10 mouse cellular contexts compared by ENCODE assay signal in the genomic region with DNA sequence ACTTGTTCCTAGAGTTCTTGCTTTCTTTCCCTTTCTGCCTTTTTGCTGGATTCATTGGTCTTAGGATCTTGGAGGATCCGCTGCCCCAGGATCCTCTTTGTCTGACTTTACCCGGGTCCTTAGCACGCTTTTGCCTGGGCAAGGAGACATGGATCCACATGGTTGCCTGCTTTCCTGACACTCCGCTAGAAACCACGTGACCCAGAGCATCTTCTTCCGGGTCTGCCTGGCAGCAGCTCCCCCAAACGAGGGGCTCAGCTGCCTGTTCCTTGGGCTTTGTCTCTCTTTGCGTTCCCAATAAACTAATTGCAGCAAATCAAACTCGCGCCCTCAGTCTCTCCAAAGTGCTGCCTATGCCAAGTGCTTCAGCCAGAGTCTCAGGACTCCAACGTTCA. TPM values are rescaled to one million over a fixed set of nuclear protein-coding genes. Genes with fewer than 3 reads are reported as not detected.
DNase-seq lines count a peak whose midpoint lies in the region; ATAC-seq and TF ChIP-seq lines count a peak whose summit lies in the region.
"Had no signal": no experiment of that assay in that cellular context is flagged by ENCODE, and none has a peak within 500 bp of the region (broad histone marks: within the 10 kb centered on the region; RNA-seq: fewer than 3 reads in every experiment).

No protein-coding gene starts in this region.

- no peak for TF ChIP-seq POLR2A in testis, adult 2 months (IDR thresholded peaks at IDR 0.05; ENCODE audit: control insufficient read depth, low read depth, low read length)

- H3K36me3 ChIP-seq in testis, adult 2 months (ENCODE audit: control insufficient read depth, insufficient read depth, low read length) = no peaks in the 10 kb centered on the region
- H3K36me3 ChIP-seq in liver, embryonic 15.5 days (replicated peaks) = no peaks in the 10 kb centered on the region
- no peaks in the 10 kb centered on the region for H3K36me3 ChIP-seq in stomach, postnatal 0 days (ENCODE audit: control insufficient read depth, insufficient read depth, low read length)

- peak overlapping the region; percentile 46; the same call in 1 of the 2 replicates for H3K4me3 ChIP-seq in testis, adult 2 months (ENCODE audit: control insufficient read depth, low read depth, low read length)
- no peak overlapping the region for H3K4me3 ChIP-seq in liver, embryonic 15.5 days (replicated peaks)
- H3K4me3 ChIP-seq in stomach, postnatal 0 days (ENCODE audit: low read depth, low read length) = peak overlapping the region; percentile 30; the same call in 1 of the 2 replicates
- H3K4me3 ChIP-seq: erythroblast, embryonic 14.5 days had no signal

- 32% methylated on average over 11 of the region's 11 CpGs for WGBS in liver, embryonic 15.5 days (ENCODE audit: insufficient replicate concordance)
- WGBS in stomach, postnatal 0 days = 38% methylated on average over 11 of the region's 11 CpGs

- TF ChIP-seq EP300 in stomach, postnatal 0 days (optimal IDR thresholded peaks at IDR 0.05) = no peak

- no peak for ATAC-seq in CD4-positive, CD25-positive, alpha-beta regulatory T cell, adult 4 months
- no peak for ATAC-seq in liver, embryonic 15.5 days (ENCODE audit: insufficient read depth)
- ATAC-seq in stomach, postnatal 0 days (ENCODE audit: low FRiP score, low TSS enrichment) = no peak

- H3K4me1 ChIP-seq in testis, adult 2 months (ENCODE audit: control insufficient read depth, insufficient read depth, low read length) = peaks cover 7% of the 10 kb centered on the region
- H3K4me1 ChIP-seq in liver, embryonic 15.5 days (replicated peaks) = no peaks in the 10 kb centered on the region
- H3K4me1 ChIP-seq in stomach, postnatal 0 days (replicated peaks; ENCODE audit: control insufficient read depth, insufficient read depth) = peaks cover 3% of the 10 kb centered on the region; the same call in 1 of the 2 replicates

- DNase-seq in CD4-positive, CD25-positive, alpha-beta regulatory T cell, adult 2 months (ENCODE audit: low read depth, low spot score) = peak; percentile 8
- no peak for DNase-seq in testis, postnatal 14 days (ENCODE audit: low spot score)
- DNase-seq in stomach, postnatal 0 days (ENCODE audit: low spot score) = no peak
- no peak for DNase-seq in B cell, adult 2 months
- DNase-seq in right cerebral cortex, postnatal 14 days = no peak

- H3K4me2 ChIP-seq in liver, embryonic 15.5 days = 0 out of 2 replicates have a peak overlapping the region, but pooled peaks have one; percentile 15
- H3K4me2 ChIP-seq in stomach, postnatal 0 days (replicated peaks; ENCODE audit: low read depth) = peak overlapping the region; percentile 58

- no peak for TF ChIP-seq CTCF in testis, adult 2 months (IDR thresholded peaks at IDR 0.05; ENCODE audit: control insufficient read depth, insufficient read depth, insufficient replicate concordance, low read depth, low read length)
- TF ChIP-seq CTCF in stomach, postnatal 0 days (IDR thresholded peaks at IDR 0.05; ENCODE audit: low read depth) = no peak

- H3K9ac ChIP-seq in liver, embryonic 15.5 days = no peak overlapping the region
- peak overlapping the region; percentile 27; the same call in 1 of the 2 replicates for H3K9ac ChIP-seq in stomach, postnatal 0 days (ENCODE audit: low read length)

- no peaks in the 10 kb centered on the region for H3K27me3 ChIP-seq in testis, adult 2 months (ENCODE audit: control insufficient read depth, insufficient read depth, low read length)
- H3K27me3 ChIP-seq in liver, embryonic 15.5 days = peaks cover 19% of the 10 kb centered on the region; the same call in 1 of the 2 replicates
- no peaks in the 10 kb centered on the region for H3K27me3 ChIP-seq in stomach, postnatal 0 days (ENCODE audit: control insufficient read depth, insufficient read depth, low read length)

- H3K27ac ChIP-seq in testis, adult 2 months (ENCODE audit: control insufficient read depth, insufficient read depth, low read depth, low read length) = no peak overlapping the region
- no peak overlapping the region for H3K27ac ChIP-seq in liver, embryonic 15.5 days (replicated peaks)
- H3K27ac ChIP-seq in stomach, postnatal 0 days (replicated peaks) = no peak overlapping the region

- H3K9me3 ChIP-seq in liver, embryonic 15.5 days (replicated peaks) = no peaks in the 10 kb centered on the region
- H3K9me3 ChIP-seq in stomach, postnatal 0 days (ENCODE audit: control insufficient read depth, low read length) = no peaks in the 10 kb centered on the region

RNA-seq across cellular contexts. Expression of a gene that starts 6.4 kb away (rescaled TPM):
- polyA plus RNA-seq in CD4-positive, CD25-positive, alpha-beta regulatory T cell, adult 4 months (2017; shearing (Covaris generic)) = not detected
- 0.12 and 0.29 TPM in 2 replicates for polyA plus RNA-seq in testis, adult 2 months (2012; rRNA removed)
- not detected in 2 replicates for polyA plus RNA-seq in liver, embryonic 15.5 days (2015; fragmentation: Nextera tagmentation; extraction: Ambion mirVana)
- 0.05 TPM in 1 of 2 replicates, not detected in the other for polyA plus RNA-seq in stomach, postnatal 0 days (2015; fragmentation: Nextera tagmentation; extraction: Ambion mirVana)
- polyA plus RNA-seq: erythroblast, embryonic 14.5 days had no signal

RNA-seq across cellular contexts. Expression of a gene that starts 11.6 kb away (rescaled TPM):
- polyA plus RNA-seq in CD4-positive, CD25-positive, alpha-beta regulatory T cell, adult 4 months (2017; shearing (Covaris generic)) = 1 to 10 TPM; 3.2 to 7.4 TPM
- polyA plus RNA-seq in testis, adult 2 months (2012; rRNA removed) = 0.07 TPM in 1 of 2 replicates, not detected in the other
- 0.32 and 0.51 TPM in 2 replicates for polyA plus RNA-seq in liver, embryonic 15.5 days (2015; fragmentation: Nextera tagmentation; extraction: Ambion mirVana)
- 0.16 TPM in 1 of 2 replicates, not detected in the other for polyA plus RNA-seq in stomach, postnatal 0 days (2015; fragmentation: Nextera tagmentation; extraction: Ambion mirVana)
- polyA plus RNA-seq: erythroblast, embryonic 14.5 days had no signal

RNA-seq across cellular contexts. Expression of a gene that starts 16.1 kb away (rescaled TPM):
- polyA plus RNA-seq in CD4-positive, CD25-positive, alpha-beta regulatory T cell, adult 4 months (2017; shearing (Covaris generic)) = not detected
- polyA plus RNA-seq in testis, adult 2 months (2012; rRNA removed) = not detected in 2 replicates
- polyA plus RNA-seq in liver, embryonic 15.5 days (2015; fragmentation: Nextera tagmentation; extraction: Ambion mirVana) = not detected in 2 replicates
- not detected in 2 replicates for polyA plus RNA-seq in stomach, postnatal 0 days (2015; fragmentation: Nextera tagmentation; extraction: Ambion mirVana)
- polyA plus RNA-seq: erythroblast, embryonic 14.5 days; lung, adult 2 months had no signal

RNA-seq across cellular contexts. Expression of a gene that starts 32.1 kb away (rescaled TPM):
- not detected for polyA plus RNA-seq in CD4-positive, CD25-positive, alpha-beta regulatory T cell, adult 4 months (2017; shearing (Covaris generic))
- 189 and 195 TPM in 2 replicates for polyA plus RNA-seq in testis, adult 2 months (2012; rRNA removed)
- polyA plus RNA-seq in liver, embryonic 15.5 days (2015; fragmentation: Nextera tagmentation; extraction: Ambion mirVana) = not detected in 2 replicates
- 0.15 TPM in 1 of 2 replicates, not detected in the other for polyA plus RNA-seq in stomach, postnatal 0 days (2015; fragmentation: Nextera tagmentation; extraction: Ambion mirVana)
- polyA plus RNA-seq: erythroblast, embryonic 14.5 days; lung, adult 2 months had no signal

RNA-seq across cellular contexts. Expression of a gene that starts 37.4 kb away (rescaled TPM):
- polyA plus RNA-seq in CD4-positive, CD25-positive, alpha-beta regulatory T cell, adult 4 months (2017; shearing (Covaris generic)) = not detected
- 0.25 TPM in 1 of 2 replicates, not detected in the other for polyA plus RNA-seq in testis, adult 2 months (2012; rRNA removed)
- not detected in 2 replicates for polyA plus RNA-seq in liver, embryonic 15.5 days (2015; fragmentation: Nextera tagmentation; extraction: Ambion mirVana)
- polyA plus RNA-seq in stomach, postnatal 0 days (2015; fragmentation: Nextera tagmentation; extraction: Ambion mirVana) = not detected in 2 replicates
- polyA plus RNA-seq: erythroblast, embryonic 14.5 days; lung, adult 2 months had no signal
